Mouse (Mus musculus): ENCODE results near the gene Gpr19.

The Gpr19 gene

DNA sequence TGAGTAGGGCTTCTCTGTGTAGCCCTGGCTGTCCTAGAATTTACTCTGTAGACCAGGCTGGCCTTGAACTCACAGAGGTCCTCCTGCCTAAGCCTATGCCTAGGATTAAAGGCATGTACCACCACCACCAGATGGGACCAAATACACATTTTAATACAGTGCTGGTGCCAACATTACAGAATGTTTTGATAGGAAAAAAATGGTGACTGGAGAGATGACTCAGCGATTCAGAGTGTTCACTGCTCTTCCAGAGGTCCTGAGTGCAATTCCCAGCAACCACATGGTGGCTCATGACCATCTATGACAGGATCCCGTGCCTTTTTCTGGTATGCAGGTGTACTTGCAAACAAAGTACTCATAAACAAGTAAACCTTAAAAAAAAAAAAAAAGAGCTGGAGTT is 48.9 kb downstream of the Gpr19 start:
- DNase-seq (ENCODE audit: low spot score), result no peak

DNA sequence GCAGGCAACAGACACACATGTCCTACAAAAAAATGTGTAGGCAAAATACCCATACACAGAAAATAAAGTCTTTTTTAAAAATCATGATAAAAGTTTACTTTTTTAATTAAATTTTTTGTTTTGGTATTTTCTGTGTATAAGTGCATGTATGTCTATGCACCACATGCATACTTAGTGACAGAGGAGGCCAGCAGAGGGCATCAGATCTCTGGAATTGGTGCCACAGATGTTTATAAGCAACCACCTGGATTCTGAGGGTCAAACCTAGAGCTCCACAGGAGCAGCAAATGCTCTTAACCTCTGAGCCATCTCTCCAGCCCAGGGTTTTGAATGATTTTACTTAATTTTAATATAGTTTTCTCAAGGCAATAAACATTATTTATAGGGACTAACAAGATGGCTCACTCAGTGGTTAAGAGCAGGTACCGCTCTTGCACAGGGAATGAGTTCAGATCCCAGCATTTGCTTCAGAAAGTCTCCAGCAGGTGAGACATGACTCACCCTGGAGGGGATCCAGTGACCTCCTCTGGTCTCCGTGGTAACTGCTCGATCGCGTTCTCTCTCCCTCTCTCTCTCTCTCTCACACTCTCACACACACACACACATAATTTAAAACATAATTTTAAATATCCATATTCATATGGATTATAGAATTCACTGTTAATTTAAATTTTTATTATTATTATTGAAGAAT is 50.0 kb downstream of the Gpr19 start:
- peak; percentile 57 for DNase-seq (ENCODE audit: low spot score)

DNA sequence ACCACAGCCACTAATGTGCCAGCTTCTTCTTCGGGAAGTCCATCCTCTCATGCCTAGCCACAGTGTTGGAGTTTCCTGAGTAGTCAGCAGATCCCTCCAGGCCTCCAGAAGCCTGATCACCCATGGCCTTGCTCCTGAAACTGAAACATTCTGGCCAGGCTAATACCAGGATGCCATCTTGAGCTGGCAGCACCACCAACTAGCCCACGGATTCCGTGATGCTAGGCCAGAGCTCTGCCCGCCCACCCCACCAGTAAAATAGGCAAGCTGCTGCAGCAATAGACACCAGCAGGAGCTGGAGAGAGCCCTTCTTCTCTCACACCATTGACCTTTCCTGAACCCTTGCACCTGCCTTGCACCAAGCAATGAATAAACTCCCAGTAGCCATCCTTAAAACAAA is 50.8 kb downstream of the Gpr19 start:
- DNase-seq (ENCODE audit: low spot score), result no peak

DNA sequence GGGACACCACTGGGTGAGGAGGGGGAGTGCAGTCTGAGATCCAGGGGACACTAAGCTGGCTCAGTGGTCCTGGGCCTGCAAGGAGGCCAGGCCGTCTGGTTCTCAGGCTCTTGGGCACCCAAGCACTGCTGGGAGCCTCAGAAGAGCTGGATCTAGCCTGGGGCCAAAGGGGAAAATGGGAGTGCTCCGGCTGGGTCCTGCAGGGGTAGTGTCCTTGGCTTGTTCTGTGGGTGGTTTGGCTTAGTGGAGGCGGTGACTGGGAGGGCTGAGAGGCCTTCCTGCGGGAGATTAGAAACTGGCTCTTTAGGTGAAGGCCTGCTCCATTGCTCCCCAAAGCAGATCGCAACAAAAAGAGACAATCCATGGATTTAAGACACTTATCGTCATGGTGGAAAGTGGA is 52.1 kb downstream of the Gpr19 start:
- no peak for DNase-seq (ENCODE audit: low spot score)

DNA sequence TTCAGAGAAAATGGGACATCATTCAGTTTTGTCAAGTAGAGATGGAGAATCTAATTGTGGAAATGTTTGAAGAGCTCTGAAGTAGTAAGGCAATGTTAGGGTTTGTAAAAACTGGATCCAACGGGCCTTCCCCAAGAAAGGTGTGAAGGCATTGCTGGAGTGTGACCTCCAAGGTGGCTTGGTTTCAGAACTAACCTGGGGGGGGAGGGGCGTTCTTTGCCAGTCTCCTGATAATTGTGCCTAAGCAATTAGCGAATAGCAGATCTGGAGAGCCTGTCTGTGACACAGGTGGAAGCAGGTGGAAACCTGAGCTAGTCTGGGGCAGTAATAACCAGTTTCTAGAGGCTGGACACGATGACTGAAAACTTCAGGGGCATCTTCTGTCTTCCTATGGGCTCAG is 52.7 kb downstream of the Gpr19 start:
- DNase-seq (ENCODE audit: low spot score), result no peak

DNA sequence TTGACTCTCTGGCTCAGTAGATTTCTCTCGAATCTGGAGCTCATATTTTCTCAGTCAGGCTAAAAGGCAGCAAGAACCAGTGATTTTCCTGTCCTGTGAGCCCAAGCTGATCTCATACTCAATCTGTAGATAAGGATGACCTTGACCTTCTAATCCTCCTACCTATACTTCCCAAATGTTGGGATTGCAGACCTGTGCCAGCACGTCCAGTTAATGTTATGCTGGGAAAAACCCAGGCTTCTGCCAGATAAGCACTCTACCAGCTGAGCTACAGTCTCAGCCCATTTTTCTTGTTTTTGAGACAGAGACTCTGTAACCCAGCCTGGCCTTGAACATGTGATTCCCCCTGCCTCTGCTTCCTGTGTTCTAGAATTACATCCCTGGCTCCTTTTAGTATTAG is 58.0 kb downstream of the Gpr19 start:
- DNase-seq (ENCODE audit: low spot score), result no peak

DNA sequence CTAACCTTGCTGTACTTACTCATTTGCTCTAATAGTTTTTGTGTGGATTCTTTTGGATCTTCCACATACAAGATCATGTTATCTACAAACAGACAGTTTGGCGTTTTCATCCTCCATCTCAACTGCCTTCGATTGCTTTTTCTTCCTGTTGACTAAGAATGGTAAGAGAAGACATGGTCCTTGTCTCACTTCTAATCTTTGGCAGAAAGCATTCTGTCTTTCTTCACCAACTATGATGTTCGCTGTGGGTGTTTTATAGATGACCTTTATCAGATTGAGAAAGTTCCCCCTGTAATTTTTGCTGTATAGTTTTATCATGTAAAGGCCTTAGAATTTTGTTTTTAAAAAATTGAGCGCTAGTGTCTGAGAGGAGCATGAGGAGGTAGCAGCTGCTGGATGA is 60.3 kb downstream of the Gpr19 start:
- no peak for DNase-seq (ENCODE audit: low spot score)

DNA sequence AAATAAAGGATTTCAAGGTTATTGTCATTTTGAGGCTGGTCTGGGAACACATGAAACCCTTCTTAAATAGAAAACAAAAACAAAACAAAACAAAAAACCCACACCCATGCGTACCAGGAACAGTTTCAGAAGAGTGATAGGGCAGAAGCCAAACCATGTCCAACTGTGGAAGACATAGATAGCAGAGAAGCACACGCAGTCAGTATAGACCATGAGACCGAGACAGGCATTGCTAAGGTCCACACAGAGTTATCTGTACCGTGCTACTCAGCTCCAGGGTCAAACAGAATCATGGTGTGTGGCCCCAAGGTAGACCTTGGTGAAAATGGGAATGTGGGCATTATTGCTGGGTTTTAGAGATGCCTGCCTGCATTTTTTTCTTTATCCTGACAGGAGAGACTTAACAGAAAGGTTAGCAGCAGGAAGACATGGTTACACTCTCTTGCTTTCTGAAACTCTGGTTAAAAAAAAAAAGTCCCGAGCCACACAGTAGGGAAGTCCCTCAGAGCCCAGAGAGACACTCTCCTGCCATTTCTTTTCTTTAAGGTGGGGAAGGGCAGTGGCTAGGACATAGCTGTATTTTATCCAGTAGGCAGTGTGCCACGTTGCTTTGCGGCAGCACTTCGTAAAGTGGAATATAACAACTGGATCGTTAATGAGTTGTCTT is 63.7 kb downstream of the Gpr19 start:
- no peak for DNase-seq (ENCODE audit: low spot score)

DNA sequence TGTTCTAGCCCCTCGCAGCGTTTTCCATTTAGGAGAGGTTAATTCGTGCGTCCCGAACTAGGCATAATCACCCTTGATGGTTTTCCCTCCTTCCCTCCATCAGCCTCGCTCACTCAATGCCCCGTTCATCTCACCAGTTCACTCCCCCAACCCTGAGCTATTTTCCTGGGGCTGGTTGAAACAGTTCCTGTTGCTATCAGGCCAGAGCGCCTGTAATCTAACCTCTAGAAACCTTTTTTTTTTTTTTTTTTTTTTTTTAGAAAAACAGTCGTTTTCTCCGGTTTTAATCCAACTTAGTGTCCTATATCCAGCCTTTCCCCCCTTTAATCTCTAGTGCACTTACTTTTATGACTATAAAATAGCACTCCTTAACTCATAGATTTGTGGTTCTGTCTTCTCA is 67.6 kb downstream of the Gpr19 start:
- DNase-seq (ENCODE audit: low spot score), result peak; percentile 22

DNA sequence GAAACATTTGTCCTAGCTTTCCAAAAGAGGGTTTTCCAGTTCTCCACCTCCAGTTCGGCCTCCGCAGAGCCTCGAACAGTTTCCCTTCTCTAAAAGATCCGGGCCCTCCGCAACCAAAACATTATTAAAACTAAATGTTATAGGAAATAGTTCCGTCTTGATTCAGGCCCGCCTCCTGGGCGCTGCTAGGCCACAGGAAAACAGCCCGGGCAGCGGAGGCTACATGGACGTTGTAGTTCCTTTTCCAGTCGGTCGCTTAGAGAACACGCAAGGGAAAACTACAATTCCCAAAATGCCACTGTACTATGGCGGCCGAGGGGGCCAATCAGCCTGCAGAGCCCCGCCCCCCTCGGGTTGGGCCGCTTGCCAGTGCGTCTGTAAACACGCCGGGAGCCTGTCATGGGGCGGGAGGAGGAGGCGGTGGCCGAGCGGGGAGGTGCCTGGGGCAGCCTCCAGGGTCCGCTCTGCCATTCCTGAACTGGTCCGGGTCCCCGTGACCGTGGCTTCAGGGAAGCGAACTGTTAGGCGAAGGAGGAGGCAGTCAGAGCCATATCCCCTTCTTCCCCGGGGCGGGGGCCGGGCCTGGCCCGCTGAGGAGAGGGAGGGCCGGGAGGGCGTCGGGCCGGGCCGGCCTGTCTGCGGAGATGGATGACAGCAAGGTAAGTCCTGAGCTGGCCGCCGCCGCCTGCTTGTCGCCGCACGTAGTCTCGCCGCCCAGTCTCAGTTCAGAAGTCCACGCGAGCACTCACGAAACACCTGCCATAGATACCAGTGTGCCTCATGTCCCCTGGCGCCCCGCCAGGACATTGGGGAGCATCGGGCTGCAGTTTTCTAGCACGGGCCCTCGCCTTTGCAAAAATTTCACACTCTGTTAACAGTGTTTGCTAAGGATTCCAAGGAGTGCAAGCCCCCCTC is 68.3 kb downstream of the Gpr19 start, which contains the start of gene Crebl2:
Gene Crebl2, plus strand, starts transcription at position 369 of the 915 bp plus-strand sequence.
- DNase-seq (ENCODE audit: low spot score), result peak; percentile 99

DNA sequence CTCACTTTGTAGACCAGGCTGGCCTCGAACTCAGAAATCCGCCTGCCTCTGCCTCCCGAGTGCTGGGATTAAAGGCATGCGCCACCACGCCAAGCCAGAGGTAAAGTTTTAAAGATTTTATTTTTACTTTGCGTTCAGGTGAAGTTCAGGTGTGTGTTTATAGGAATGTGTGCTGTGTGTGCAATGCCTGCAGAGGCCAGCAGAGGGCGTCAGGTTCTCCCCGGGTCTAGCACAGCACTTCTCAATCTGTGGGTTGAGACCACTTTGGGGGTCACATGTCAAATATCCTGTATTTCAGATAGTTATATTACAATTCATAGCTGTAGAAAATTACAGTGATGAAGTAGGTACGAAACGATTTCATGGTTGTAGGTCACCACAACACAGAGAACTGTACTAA is 75.5 kb downstream of the Gpr19 start:
- no peak for DNase-seq (ENCODE audit: low spot score)

DNA sequence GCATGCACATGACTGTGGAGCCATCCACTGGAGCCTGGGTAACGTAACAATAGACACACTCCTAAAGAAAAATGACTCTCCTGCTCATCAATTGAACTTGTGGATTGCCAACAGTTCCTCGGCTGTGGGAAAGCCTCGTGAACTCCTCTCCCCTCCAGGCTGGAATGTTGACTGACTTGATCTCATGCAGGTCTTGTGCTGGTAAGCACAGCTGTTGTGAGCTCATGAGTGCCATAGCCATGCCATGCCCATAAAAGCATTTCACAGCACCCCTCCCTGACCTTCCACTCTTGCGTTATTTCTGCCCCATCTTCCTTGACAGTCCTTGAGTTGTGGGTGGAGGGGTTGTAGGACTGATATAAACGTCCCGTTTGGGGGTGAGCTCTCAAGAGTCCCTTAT is 78.0 kb downstream of the Gpr19 start:
- no peak for DNase-seq (ENCODE audit: low spot score)

DNA sequence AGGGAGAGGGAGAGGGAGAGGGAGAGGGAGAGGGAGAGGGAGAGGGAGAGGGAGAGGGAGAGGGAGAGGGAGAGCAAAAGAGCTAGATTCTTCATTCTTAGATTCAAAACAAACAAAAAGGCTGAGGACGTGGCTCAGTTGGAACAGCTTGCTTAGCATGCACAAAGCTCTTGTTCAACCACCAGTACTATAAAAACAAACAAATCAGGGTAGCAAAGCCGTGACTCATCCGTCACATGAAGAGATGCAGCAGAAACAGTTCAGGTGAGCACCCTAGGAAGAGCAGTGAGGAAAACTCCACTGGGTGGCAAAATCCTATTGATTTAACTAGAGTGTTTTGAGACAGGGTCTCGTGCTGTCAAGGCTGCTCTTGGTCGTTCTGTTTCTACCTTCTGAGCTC is 78.6 kb downstream of the Gpr19 start:
- DNase-seq (ENCODE audit: low spot score), result no peak
